Mouse (Mus musculus) kidney, postnatal 0 days (tissue): ENCODE measurements at regions not wholly inside any gene's neighbourhood (a gene's known extent, or its start where the extent isn't known, plus 50 kb on each side); places are given as distances from the start of the nearest gene placed in this dataset.

ENCODE experiments used
- ATAC-seq: fragments of 200-750 bp; cut with Nextera tagmentation; replicated peaks from 2 replicates; pipeline ENCODE4 v1.8.0; 2017; ENCODE audit warnings: low read depth, moderate number of reproducible peaks, moderate TSS enrichment, moderate library complexity; ENCODE audit not compliant: low FRiP score
- DNase-seq: peaks from one replicate; pipeline ENCODE4 v3.0.0-alpha.2; 2016; ENCODE audit warnings: low spot score
- H3K27ac ChIP-seq: fragments of 300-500 bp; sonication (generic); 2 replicates; pipeline ENCODE4 v1.5.1; 2014; ENCODE audit warnings: mild to moderate bottlenecking
- H3K27me3 ChIP-seq: fragments of 300-500 bp; sonication (generic); 2 replicates; pipeline ENCODE4 v1.6.1; 2014; ENCODE audit warnings: low read length, mixed read lengths; ENCODE audit not compliant: insufficient read depth
- H3K36me3 ChIP-seq: fragments of 300-500 bp; sonication (generic); 2 replicates; pipeline ENCODE4 v1.6.1; 2014; ENCODE audit warnings: low read length, mixed read lengths; ENCODE audit not compliant: insufficient read depth
- H3K4me1 ChIP-seq: fragments of 300-500 bp; sonication (generic); replicated peaks from 2 replicates; pipeline ENCODE4 v1.6.1; 2014; ENCODE audit warnings: antibody characterized with exemption, low read length, mixed read lengths; ENCODE audit not compliant: insufficient read depth
- H3K4me2 ChIP-seq: fragments of 300-500 bp; sonication (generic); 2 replicates; pipeline ENCODE4 v1.6.1; 2014; ENCODE audit warnings: mild to moderate bottlenecking, low read length, moderate library complexity, mixed read lengths
- H3K4me3 ChIP-seq: fragments of 300-500 bp; sonication (generic); replicated peaks from 2 replicates; pipeline ENCODE4 v1.5.1; 2014; ENCODE audit warnings: low read depth, low read length
- H3K9ac ChIP-seq: fragments of 300-500 bp; sonication (generic); 2 replicates; pipeline ENCODE4 v1.6.1; 2014; ENCODE audit warnings: low read depth, low read length
- H3K9me3 ChIP-seq: fragments of 300-500 bp; sonication (generic); replicated peaks from 2 replicates; pipeline ENCODE4 v1.6.1; 2016; ENCODE audit warnings: low read length, inconsistent platforms, mixed read lengths
- CTCF ChIP-seq: IDR thresholded peaks from 2 replicates; pipeline ENCODE4 v1.5.1; 2016; ENCODE audit warnings: antibody characterized with exemption, low read depth, mild to moderate bottlenecking, moderate library complexity
- WGBS: fragments of 180-500 bp; shearing (Covaris S2); extraction: QIAGEN DNeasy Blood & Tissue Kit; methylation state at CpG from one replicate; pipeline ENCODE4 v1.1.7; 2014; 5-methylcytosine and 5-hydroxymethylcytosine counted together

DNA sequence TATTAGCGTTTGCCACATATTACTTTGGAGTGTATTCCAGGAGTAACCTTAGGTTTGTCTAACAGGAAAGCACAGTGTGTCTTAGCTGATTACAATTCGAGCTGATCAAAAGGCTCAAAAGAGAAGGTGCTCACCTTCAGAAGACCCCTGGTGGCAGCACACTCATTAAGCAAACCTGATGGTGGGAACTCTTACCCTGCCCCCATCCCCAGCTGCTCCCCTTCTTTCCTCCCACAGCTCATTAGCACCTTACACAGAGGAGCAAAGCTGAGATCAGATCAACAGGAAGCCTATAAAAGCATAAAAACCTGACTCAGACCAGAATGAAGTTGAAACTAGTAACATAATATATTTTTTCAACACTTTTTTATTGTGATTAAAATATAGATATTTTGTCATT, 101.7 kb upstream of the Kiz start:
- WGBS: 26% methylated on average over 2 of the region's 2 CpGs
- Histone ChIP-seq H3K9ac (no peak overlapping the region), H3K4me2 (no peak overlapping the region), H3K27ac (no peak overlapping the region), H3K27me3 (no peaks in the 10 kb centered on the region), H3K36me3 (no peaks in the 10 kb centered on the region), H3K4me3 (no peak overlapping the region), H3K9me3 (no peaks in the 10 kb centered on the region), H3K4me1 (no peaks in the 10 kb centered on the region)
- DNase-seq (no peak), ATAC-seq (no peak)
- TF ChIP-seq CTCF: no peak

DNA sequence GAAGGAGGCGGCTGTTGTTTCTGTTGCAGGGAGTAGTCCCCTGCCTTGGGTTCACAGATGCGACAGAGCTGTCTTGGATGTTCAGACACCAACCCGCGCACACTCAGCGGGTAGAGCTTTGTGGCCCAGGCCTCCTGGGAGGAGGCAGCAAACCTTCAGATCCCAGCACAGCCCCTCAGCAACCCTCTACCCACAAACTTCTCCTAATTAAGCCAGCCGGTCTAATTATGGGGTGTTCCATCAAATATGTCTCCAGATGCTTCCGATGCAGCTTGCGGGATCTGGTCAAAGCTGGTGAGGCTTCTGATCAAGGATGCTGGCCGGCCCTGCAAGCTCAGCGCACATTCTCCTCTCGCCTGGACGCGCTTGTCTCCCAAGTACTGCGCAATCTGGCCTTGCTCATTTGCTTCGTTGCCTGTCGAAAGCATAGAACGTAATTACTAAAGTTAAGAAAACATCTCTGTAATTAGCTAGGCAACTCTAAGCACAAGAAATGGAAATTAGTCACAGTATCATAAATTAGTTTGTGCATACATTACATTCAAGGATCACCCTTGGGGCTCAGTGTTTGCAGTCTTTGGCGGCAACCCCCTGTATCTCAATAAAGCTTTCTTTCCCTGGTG, 92.0 kb upstream of the Kiz start:
- ATAC-seq (no peak), DNase-seq (no peak)
- H3K36me3 ChIP-seq: no peaks in the 10 kb centered on the region
- no peak overlapping the region for H3K4me2 ChIP-seq
- H3K9ac ChIP-seq: no peak overlapping the region
- no peak for TF ChIP-seq CTCF
- H3K4me1 ChIP-seq: no peaks in the 10 kb centered on the region
- 62% methylated on average over 18 of the region's 18 CpGs for WGBS
- no peak overlapping the region for H3K27ac ChIP-seq
- no peaks in the 10 kb centered on the region for H3K9me3 ChIP-seq
- H3K4me3 ChIP-seq: no peak overlapping the region
- H3K27me3 ChIP-seq: no peaks in the 10 kb centered on the region

DNA sequence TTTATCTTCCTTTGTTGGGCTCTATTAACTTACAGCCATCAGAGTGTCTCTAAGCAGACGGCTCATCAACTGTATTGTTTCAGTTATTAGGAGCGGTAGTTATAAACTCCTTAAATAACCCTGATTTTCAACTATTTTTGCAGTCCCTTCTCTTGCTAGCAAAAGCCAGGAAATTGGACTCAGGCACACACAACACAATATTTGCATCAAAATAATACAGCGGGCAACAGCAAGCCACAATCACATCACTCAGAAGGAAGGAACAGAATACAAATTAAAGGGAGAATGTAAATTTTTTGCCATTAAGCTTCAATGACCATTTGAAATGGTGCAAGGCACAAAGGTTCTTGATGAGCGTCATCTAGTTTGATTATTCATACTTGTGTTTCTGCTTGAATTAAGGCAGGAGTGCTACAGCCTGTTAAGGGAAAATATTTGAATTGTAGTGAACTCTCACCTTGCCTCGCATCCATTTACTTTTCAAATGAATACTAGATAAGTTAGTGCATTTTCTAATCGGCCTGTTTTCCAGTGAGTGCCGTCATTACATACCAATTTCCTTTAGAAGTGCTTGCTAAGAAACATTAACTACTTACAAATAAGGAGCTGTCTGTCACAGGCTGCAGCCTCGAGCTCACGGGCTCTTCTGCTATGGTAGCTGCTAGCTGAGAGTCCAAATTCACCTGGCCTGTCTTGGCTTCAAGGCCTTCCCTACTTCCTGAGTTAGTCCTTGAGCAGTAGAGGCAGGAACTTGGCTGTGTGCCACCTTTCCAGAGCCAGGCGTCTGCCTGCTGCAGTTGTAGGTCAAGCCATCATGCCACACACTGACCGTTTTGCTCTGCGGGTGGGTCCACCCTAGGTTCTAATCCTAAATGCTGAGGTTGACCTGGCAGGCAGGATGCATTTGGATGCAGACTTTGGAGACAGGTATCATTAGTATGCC, 91.1 kb upstream of the Kiz start:
- no peak overlapping the region for H3K27ac ChIP-seq
- no peaks in the 10 kb centered on the region for H3K27me3 ChIP-seq
- no peak for ATAC-seq
- no peak overlapping the region for H3K4me2 ChIP-seq
- no peak for DNase-seq
- H3K4me1 ChIP-seq: no peaks in the 10 kb centered on the region
- H3K4me3 ChIP-seq: no peak overlapping the region
- no peak for TF ChIP-seq CTCF
- H3K36me3 ChIP-seq: no peaks in the 10 kb centered on the region
- WGBS: 62% methylated on average over 12 of the region's 12 CpGs
- no peaks in the 10 kb centered on the region for H3K9me3 ChIP-seq
- H3K9ac ChIP-seq: no peak overlapping the region

DNA sequence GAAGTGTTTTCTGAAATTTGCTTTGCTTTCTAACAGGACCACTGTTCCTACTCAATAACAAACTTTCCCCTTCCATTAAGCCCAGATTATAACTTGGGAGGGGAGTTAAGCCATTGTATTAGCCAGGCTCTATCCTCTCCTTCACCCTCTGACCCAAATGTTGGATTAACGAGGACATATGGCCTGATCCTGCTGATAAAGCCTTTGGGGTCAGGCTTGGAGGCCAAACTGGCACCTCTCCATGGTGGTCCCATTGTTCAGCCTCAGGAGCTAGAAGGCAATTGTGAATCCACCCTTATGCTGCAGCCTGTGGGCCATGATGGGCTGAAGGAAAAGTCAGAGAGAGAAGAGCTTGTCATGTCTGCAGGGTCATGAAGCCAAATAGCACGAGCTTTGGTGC, 80.8 kb upstream of the Kiz start:
- Histone ChIP-seq H3K9me3 (no peaks in the 10 kb centered on the region), H3K27me3 (no peaks in the 10 kb centered on the region), H3K4me1 (no peaks in the 10 kb centered on the region), H3K36me3 (no peaks in the 10 kb centered on the region), H3K27ac (no peak overlapping the region), H3K4me2 (no peak overlapping the region), H3K9ac (no peak overlapping the region), H3K4me3 (no peak overlapping the region)
- TF ChIP-seq CTCF: no peak
- no peak for ATAC-seq
- WGBS: 40% methylated on average over 2 of the region's 2 CpGs
- DNase-seq: no peak

DNA sequence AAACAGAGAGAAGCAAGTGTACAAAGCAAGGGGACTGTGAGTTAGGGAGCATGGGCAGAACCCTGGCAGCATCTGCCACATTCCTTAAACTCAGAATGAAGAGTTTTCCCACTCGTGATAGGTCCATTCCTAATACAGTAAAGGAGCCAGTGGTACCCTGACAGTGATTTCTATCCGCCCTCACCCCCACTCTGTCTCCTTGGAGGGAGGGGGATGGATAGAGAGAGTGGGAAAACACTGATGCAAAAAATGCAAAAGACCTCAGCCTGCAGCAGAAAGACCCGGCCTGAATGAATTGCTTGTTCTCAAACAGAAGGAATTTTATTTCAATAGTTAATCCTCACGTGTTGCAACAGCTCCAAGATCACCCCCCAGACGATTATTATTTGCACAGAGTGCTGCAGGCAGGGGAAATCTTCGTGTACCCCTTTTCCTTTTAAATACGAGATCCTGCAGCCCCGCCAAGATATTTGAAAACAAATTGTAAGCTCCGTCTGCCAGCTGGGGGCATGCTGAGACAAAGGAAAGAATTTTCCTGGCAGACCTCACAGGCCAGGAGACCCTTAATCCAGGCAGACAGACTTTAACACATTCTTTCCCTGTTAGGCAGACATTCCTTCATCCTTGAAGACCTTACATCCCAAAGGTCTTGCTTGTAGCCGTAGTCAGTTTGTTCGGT, 68.4 kb upstream of the Kiz start:
- Histone ChIP-seq H3K4me1 (no peaks in the 10 kb centered on the region), H3K27ac (no peak overlapping the region), H3K4me3 (no peak overlapping the region), H3K27me3 (no peaks in the 10 kb centered on the region), H3K4me2 (no peak overlapping the region), H3K9ac (no peak overlapping the region), H3K36me3 (no peaks in the 10 kb centered on the region), H3K9me3 (no peaks in the 10 kb centered on the region)
- DNase-seq: no peak
- no peak for TF ChIP-seq CTCF
- WGBS: 28% methylated on average over 11 of the region's 11 CpGs
- no peak for ATAC-seq

DNA sequence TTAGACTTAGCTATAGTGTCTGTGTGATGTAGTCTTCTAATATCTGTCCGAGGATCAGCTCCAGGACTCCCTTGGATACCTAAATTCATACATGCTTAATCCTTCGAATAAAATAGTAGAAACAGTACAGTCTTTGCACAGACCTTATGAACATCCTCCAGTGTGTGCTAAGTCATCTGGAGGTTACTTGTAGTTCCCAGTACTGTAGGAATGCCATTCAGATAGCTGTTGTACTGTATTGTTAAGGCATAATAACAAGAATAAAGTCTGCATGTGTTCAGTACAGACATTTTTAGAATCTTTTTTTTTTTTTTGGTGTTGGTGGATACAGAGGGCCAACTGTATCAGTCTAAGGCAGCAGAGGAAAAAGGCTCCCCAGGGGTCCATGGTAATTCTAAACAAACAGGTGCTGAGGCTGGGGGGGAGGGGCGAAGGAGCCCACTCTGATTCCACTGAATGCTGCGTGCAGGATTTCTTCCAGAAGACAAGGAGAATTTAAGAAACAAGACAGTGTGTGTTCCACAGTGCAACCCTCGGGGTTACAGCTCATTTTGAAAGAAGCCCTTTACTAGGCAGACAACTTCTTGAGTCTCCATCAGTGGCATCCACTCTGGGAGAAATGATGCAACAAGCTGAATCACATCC, 67.7 kb upstream of the Kiz start:
- H3K27me3 ChIP-seq: no peaks in the 10 kb centered on the region
- H3K4me2 ChIP-seq: no peak overlapping the region
- H3K9me3 ChIP-seq: no peaks in the 10 kb centered on the region
- 77% methylated on average over 5 of the region's 5 CpGs for WGBS
- H3K36me3 ChIP-seq: no peaks in the 10 kb centered on the region
- H3K4me3 ChIP-seq: no peak overlapping the region
- ATAC-seq (no peak), DNase-seq (no peak)
- no peak overlapping the region for H3K9ac ChIP-seq
- no peak overlapping the region for H3K27ac ChIP-seq
- no peaks in the 10 kb centered on the region for H3K4me1 ChIP-seq
- no peak for TF ChIP-seq CTCF
